Mouse (Mus musculus): ENCODE measurements at regions not wholly inside any gene's neighbourhood (a gene's known extent, or its start where the extent isn't known, plus 50 kb on each side); places are given as distances from the start of the nearest gene placed in this dataset.

- DNase-seq (ENCODE audit: low spot score) = no peak
Observed at GRCm38 (mm10) chr15:15443271-15443670, 1285.3 kb upstream of the Cdh9 start.

DNA sequence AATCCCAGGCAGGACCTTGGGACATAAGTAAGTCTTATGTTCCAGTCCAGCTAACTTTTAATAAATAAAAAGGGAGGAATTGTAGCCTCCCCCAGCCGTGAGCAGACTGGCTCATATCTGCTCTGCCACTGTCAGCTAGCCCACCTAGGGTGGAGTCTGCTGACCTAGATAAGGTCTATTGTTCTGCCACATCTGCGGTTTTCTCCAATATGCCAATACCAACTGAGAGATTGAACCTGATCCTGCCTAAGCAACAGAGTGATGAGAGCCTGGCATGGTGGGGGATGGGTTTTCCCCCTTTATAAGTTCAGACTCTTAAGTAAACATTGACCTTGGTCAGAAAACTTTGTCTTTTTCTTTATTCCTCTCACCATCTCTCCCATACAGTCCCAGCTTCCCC lies 1250.9 kb upstream of the Cdh9 start:
- DNase-seq (ENCODE audit: low spot score) = no peak

- DNase-seq (ENCODE audit: low spot score) = no peak
Observed at GRCm38 (mm10) chr15:15500276-15500675, 1228.3 kb upstream of the Cdh9 start.

DNA sequence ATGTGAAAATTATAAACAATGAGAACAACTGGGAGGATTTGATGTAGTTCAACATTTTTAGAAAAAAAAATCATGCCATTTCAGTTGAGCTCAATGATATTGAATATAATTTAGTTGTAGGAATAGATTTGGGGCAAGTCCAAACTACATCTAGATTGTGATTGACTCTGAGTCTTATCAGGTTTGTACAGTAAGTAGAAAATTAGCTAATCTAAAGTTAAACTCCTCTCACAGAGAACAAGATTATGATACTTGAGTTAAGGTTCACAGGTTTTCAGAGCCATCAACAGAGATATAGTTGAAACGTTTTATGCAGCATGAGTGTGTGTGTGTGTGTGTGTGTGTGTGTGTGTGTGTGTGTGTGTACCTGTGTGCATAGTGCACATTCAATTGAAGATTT lies 1189.6 kb upstream of the Cdh9 start:
- DNase-seq (ENCODE audit: low spot score) = no peak

DNA sequence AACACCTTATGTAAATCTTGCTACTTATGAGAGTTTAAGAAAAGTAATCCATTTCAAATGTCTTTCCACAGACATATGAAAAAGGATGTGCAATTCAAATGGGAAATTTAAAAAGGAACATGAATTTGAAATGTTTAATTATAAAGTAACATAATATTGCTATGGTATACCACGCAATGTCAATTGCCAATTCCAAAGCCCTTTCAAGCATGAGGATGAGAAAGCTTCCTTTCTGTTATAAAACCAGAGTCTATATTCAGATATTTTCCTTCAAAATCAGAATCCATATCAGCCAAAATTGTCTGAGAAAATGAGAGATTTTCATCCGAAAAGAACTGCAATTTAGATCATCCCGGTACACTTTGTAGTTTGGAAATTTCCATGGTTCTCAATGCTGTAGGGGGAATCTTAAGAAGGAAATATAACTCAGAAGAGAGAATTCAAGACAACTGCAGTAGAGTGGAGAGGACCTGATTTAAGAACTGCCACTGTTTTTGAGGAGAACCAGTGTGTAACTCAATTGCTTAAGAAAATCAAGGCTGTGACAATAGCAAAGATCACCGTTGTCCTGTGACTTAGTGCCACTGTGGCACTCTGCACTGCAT lies 1169.3 kb upstream of the Cdh9 start:
- no peak for DNase-seq (ENCODE audit: low spot score)

DNA sequence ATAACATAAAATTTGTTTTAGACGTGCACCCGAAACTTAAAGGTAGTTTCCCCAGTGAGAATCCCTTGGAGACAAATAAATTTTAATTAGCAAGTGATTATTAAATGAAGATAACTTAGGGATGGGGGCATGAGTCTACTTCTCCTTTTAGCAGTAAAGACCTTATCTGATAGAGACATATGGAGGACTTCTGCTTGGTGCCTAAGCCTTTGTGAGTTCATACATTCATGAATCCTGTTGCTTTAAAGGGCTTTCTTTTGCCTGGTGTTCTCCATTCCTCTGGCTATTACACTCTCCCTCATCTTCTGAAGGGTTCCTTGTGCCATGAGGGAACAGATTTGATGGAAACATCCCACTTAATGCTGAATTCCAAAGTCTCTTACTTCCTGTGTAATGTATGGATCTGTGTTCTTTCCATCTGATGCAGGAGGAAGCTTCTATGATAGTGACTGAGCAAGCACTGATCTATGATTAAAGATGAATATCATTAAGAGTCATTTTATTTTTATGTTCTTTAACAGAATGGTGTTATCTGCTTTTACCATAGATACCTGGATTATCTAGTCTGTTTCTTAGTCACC lies 1146.2 kb upstream of the Cdh9 start:
- no peak for DNase-seq (ENCODE audit: low spot score)

DNA sequence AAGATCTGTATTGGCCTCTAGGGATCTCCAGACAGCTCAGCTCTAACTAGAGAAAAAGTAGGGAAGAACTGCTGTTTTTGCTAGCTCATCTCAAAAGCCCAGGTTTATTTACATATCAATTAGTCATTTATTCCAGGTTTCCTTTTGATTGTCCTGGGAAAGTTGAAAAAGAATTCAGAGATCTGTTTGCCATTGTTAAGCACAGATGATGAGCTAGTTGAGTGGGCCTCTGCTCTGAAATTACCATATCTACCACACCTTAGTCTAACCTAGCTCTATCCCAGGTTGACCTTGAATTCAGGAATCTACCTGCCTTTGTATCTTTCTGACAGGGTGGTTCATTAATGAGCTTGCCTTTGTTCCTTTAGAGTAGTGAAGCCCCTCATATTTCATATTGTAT lies 1110.6 kb upstream of the Cdh9 start:
- no peak for DNase-seq (ENCODE audit: low spot score)

DNA sequence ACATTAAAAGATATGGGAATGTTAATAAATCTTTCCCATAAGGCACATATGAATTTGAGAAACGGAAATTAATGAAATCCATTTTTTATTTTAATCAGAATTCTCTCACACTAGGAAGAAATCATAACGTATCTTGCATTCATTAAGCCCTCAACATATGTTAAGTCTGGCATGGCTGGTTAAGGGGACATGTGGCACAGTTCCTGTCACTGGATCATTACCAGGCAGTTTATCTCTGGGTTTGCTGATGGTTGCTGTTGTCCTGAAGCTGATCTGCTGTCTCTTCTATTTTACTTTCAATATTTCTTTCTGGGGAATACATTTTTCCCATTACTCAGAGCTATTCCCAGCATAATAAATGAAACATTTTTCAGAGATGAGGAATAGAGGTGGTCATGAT lies 1099.3 kb upstream of the Cdh9 start:
- DNase-seq (ENCODE audit: low spot score) = no peak

DNA sequence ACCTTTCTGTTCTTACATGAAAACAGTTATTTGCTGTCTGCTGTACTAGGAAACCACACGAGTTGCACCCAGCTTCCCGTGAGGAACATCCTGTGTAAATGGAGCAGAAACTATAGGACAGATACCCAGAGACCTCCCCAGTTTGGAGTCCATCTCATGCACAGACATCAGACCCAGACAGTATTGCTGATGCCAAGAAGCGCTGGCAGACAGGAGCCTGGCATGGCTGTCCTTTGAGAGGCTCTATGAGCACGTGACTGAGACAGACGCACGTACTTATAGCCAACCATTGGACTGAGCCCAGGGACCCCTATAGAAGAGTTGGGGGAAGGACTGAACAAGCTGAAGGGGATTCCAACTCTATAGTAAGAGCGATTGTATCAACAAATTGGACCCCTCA lies 1098.3 kb upstream of the Cdh9 start:
- no peak for DNase-seq (ENCODE audit: low spot score)

DNA sequence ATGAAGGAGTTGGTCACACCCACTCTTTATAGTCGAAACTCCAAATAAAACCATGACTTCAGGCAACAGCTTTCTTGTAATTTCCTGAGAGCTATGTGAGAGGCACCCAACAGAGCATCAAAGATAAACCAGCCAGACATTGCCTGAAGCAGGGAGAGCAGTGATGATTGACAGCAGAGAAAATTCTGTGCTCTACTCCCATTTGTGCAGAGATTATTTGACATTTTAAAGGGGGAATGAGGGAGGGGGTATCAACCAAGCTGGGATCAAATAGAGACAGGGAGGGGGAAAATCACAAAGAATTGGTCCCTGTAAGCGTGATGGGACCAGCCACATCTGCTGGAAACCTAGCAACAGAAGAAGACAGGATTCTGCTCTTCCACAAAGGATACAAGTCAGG lies 1091.4 kb upstream of the Cdh9 start:
- DNase-seq (ENCODE audit: low spot score) = no peak

DNA sequence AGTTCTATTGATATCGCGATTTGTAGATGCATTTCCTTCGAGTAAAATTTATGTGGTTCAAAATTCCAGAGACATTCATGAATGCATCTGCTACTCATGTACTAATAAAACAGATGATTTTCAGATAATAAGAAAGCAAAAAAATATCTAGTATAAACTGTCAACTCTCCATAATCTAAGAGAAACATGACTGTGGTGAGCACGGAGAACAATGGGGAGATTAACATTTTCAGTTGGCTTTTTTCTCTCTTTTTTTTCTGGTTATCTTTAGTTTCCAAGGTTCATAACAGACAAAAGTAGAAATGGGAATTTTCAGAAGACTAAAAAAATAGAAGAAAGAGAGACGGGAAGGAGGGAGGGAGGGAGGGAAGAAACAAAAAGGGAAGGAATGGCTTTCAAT lies 1079.8 kb upstream of the Cdh9 start:
- no peak for DNase-seq (ENCODE audit: low spot score)

DNA sequence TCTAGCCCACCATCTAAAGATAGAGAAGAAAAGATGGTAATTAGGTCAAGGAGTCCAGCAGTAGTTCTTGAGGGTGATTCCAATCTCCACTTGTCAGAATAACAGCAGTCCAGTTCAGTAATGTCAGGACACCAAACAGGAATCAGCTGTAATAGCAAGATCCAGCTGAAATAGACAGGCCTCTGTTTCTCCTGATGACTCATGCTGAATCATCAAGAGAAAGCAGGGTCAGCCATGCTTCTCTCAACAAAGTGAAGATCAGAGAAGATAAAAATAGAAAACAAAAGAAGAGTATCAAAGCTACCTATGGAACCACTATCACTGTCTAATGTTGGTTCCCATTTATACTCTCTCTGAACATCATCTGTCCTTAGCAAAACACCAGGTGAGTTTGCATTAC lies 1061.8 kb upstream of the Cdh9 start:
- DNase-seq (ENCODE audit: low spot score) = no peak

GRCm38 (mm10) chr15:15692713-15693112 lies 1035.8 kb upstream of the Cdh9 start:
- DNase-seq (ENCODE audit: low spot score) = no peak

- DNase-seq (ENCODE audit: low spot score) = no peak
Observed at GRCm38 (mm10) chr15:15716694-15717093, 1011.9 kb upstream of the Cdh9 start.

DNA sequence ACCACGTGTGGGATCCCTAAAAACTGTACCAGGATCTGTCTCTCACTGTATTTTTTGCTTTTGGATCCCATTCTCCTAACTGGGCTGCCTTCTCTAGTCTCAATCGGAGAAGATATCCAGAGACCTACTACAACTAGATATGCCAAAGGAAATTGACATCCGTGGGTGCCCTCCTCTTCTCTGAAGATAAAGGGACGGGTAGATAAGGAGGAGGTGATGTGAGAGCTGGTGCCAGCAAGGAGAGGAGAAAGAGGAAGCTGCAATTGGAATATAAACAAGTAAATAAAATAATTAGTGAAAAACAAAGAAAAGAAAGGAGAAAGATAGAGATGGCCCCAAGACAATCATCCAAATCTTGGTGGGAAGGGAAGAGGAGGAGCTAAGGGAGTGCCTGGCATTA lies 986.6 kb upstream of the Cdh9 start:
- DNase-seq (ENCODE audit: low spot score) = no peak

GRCm38 (mm10) chr15:15743011-15743410 lies 985.5 kb upstream of the Cdh9 start:
- DNase-seq (ENCODE audit: low spot score) = peak; percentile 2
